Mouse (Mus musculus): Measurements from ENCODE around the gene Itga7. TPM values are rescaled to one million over a fixed set of nuclear protein-coding genes. Genes with fewer than 3 reads are reported as not detected.
"Not testable (repeated sequence)": the region's sequence is repeated elsewhere in the genome, so short reads cannot be mapped to it uniquely, and the experiment has no call there.

The Itga7 gene
- polyA plus RNA-seq, 1 experiment from 2014 or later: 3.3 TPM

DNA sequence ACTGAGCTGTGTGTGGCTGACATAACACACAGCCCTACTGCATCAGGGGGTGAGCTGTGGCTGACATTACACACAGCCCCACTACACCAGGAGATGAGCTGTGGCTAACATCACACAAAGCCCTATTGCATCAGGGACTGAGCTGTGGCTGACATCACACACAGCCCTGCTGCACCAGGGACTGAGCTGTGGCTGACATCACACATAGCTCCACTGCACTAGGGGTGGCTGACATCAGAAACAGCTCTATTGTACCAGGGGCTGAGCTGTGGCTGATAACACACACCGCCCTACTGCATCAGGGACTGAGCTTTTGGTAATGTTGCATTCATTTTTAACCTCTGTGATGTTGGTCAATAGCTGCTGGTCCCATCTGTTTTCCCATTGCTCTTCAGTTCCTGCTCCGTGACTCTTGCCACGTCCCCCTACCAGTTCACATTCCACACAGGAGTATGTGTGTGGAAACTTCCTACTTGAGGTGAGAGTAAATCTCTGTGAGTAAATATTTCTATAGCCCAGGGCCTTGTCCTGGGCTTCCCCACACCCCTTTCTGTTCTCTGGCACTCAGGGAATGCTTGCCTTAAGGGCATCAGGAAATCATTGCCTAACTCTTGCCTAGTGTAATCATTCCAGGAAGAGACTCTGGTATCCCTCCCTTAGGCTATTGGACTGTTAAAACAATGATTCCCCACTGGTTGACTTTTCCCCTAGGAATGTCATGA, 47.2 kb downstream of the Itga7 start:
- no peak overlapping the region for H3K9ac ChIP-seq (replicated peaks; ENCODE audit: low read depth, low read length)
- H3K27ac ChIP-seq (ENCODE audit: low read depth, low read length): no peak overlapping the region
- no peaks in the 10 kb centered on the region for H3K9me3 ChIP-seq (ENCODE audit: control insufficient read depth, low read length)
- 76% methylated on average over 3 of the region's 3 CpGs for WGBS
- no peaks in the 10 kb centered on the region for H3K27me3 ChIP-seq (ENCODE audit: control insufficient read depth, insufficient read depth, low read length)
- ATAC-seq (ENCODE audit: low read depth): no peak
- no peaks in the 10 kb centered on the region for H3K4me1 ChIP-seq (ENCODE audit: control insufficient read depth, insufficient read depth, low read length)
- H3K4me2 ChIP-seq (ENCODE audit: low read depth, low read length): no peak overlapping the region
- no peak overlapping the region for H3K4me3 ChIP-seq (ENCODE audit: low read depth, low read length)
- no peaks in the 10 kb centered on the region for H3K36me3 ChIP-seq (ENCODE audit: control insufficient read depth, insufficient read depth, low read length)

DNA sequence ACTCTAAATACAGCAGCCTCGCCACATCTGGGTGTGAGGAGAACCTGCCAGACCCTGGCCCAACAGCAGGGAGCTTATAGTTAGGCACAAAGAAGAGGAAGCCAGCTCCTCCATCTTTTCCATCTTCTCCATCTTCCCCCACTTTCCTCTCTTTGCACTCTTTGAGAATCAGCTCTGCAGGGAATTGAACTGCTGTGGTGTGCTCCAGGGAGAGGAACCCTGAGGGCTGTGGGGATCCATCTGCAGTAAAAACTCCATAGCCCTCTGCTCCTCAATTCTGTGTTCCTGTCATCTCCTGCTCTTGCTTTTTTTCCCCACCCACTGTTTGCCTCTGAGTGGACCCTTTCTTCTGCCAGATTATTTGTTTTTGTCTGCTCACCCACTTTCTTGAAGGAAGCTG, 55.5 kb downstream of the Itga7 start, which contains the start of gene Olfr9:
Gene Olfr9 (plus strand): TSS at position 301 of the 400 bp plus-strand sequence.
- ATAC-seq (ENCODE audit: low read depth); H3K36me3 ChIP-seq (ENCODE audit: control insufficient read depth, insufficient read depth, low read length): not testable (repeated sequence)
- 77% methylated on average over 1 of the region's 1 CpGs for WGBS

DNA sequence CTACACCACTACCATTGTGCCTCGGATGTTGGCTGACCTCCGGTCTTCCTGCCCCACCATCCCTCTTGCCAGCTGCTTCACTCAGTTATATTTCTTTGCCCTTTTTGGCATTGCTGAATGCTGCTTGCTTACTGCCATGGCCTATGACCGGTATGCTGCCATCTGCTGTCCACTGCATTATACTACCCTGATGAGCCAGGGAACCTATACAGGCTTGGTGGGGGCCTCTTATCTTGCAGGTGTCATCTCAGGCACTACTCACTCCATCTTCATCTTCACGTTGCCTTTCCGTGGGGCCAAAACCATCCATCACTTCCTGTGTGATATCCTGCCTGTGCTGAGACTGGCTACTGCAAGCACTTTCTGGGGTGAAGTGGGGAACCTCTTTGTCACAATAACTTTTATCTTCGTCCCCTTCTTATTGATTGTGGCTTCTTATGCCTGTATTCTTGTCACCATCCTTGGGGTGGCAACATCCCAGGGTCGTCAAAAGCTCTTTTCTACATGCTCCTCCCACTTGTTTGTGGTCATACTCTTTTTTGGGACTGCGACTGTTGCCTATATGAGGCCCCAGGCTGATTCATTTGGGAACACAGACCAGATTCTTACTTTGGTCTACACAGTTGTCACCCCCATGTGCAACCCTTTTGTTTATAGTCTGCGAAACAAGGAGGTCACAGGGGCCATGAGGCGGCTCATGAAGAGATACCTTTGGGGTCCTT, 56.7 kb downstream of the Itga7 start:
- H3K4me3 ChIP-seq (ENCODE audit: low read depth, low read length); H3K27ac ChIP-seq (ENCODE audit: low read depth, low read length); H3K4me2 ChIP-seq (ENCODE audit: low read depth, low read length); H3K9me3 ChIP-seq (ENCODE audit: control insufficient read depth, low read length); H3K9ac ChIP-seq (replicated peaks; ENCODE audit: low read depth, low read length); ATAC-seq (ENCODE audit: low read depth); H3K27me3 ChIP-seq (ENCODE audit: control insufficient read depth, insufficient read depth, low read length); H3K36me3 ChIP-seq (ENCODE audit: control insufficient read depth, insufficient read depth, low read length); H3K4me1 ChIP-seq (ENCODE audit: control insufficient read depth, insufficient read depth, low read length): not testable (repeated sequence)
- WGBS: 63% methylated on average over 7 of the region's 10 CpGs

More for the DNA sequence above, 55.5 kb downstream of the Itga7 start, which contains the start of gene Olfr9:
- not testable (repeated sequence) for H3K27me3 ChIP-seq (ENCODE audit: control insufficient read depth, insufficient read depth, low read length); H3K9me3 ChIP-seq (ENCODE audit: control insufficient read depth, low read length); H3K4me3 ChIP-seq (ENCODE audit: low read depth, low read length); H3K27ac ChIP-seq (ENCODE audit: low read depth, low read length); H3K4me2 ChIP-seq (ENCODE audit: low read depth, low read length); H3K9ac ChIP-seq (replicated peaks; ENCODE audit: low read depth, low read length); H3K4me1 ChIP-seq (ENCODE audit: control insufficient read depth, insufficient read depth, low read length)

DNA sequence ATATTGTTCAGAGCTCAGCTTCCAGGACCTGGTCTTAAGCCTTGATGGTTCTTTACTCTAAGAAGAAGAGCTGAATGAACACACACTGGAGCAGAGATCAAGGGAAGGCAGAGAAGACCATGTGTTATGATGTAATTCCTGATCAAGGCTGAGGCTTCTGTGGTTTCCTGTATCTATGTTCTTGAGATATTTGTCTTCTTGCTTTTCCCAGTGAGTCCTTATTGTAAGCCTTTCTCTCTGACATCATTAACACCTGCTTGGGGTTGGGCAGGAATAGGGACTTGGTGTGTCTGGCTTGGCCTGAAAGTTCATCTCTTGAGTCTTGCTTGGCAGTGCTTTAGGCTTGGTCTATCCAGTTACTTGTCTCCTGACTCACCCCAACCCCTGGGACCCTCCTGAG, 57.4 kb downstream of the Itga7 start:
- H3K4me3 ChIP-seq (ENCODE audit: low read depth, low read length): no peak overlapping the region
- H3K4me2 ChIP-seq (ENCODE audit: low read depth, low read length): no peak overlapping the region
- H3K9me3 ChIP-seq (ENCODE audit: control insufficient read depth, low read length): no peaks in the 10 kb centered on the region
- no peaks in the 10 kb centered on the region for H3K4me1 ChIP-seq (ENCODE audit: control insufficient read depth, insufficient read depth, low read length)
- no peaks in the 10 kb centered on the region for H3K27me3 ChIP-seq (ENCODE audit: control insufficient read depth, insufficient read depth, low read length)
- H3K36me3 ChIP-seq (ENCODE audit: control insufficient read depth, insufficient read depth, low read length): no peaks in the 10 kb centered on the region
- no peak overlapping the region for H3K9ac ChIP-seq (replicated peaks; ENCODE audit: low read depth, low read length)
- no peak overlapping the region for H3K27ac ChIP-seq (ENCODE audit: low read depth, low read length)
- ATAC-seq (ENCODE audit: low read depth): no peak

- Histone ChIP-seq H3K4me3 (ENCODE audit: low read depth, low read length) (no peak overlapping the region), H3K4me2 (ENCODE audit: low read depth, low read length) (no peak overlapping the region), H3K9ac (replicated peaks; ENCODE audit: low read depth, low read length) (no peak overlapping the region), H3K27ac (ENCODE audit: low read depth, low read length) (no peak overlapping the region), H3K27me3 (ENCODE audit: control insufficient read depth, insufficient read depth, low read length) (no peaks in the 10 kb centered on the region), H3K9me3 (ENCODE audit: control insufficient read depth, low read length) (no peaks in the 10 kb centered on the region), H3K4me1 (ENCODE audit: control insufficient read depth, insufficient read depth, low read length) (no peaks in the 10 kb centered on the region), H3K36me3 (ENCODE audit: control insufficient read depth, insufficient read depth, low read length) (no peaks in the 10 kb centered on the region)
- no peak for ATAC-seq (ENCODE audit: low read depth)
- 87% methylated on average over 1 of the region's 1 CpGs for WGBS
Observed at GRCm38 (mm10) chr10:128995796-128996195, 62.2 kb downstream of the Itga7 start.

DNA sequence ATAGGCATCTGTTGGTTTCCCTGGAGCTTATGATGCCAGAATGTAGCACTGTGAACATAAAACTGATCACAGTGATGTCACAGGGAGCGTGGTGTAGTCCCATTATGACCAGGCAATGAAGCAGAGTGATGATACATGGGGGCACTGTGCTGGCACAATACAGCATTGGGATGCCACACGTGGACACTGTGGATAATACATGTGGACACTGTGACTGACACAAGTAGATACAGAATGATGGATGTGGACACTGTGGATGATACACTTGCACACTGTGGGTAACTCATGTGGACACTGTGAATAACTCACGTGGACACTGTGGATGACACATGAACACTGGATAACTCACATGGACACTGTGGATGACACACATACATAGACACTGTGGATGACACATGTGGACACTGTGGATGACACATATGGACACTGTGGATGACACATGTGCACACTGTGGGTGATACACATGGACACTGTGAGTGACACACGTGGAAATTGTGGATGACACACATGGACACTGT, 63.0 kb downstream of the Itga7 start:
- Histone ChIP-seq H3K4me3 (ENCODE audit: low read depth, low read length) (no peak overlapping the region), H3K27ac (ENCODE audit: low read depth, low read length) (no peak overlapping the region)
- ATAC-seq (ENCODE audit: low read depth): no peak

DNA sequence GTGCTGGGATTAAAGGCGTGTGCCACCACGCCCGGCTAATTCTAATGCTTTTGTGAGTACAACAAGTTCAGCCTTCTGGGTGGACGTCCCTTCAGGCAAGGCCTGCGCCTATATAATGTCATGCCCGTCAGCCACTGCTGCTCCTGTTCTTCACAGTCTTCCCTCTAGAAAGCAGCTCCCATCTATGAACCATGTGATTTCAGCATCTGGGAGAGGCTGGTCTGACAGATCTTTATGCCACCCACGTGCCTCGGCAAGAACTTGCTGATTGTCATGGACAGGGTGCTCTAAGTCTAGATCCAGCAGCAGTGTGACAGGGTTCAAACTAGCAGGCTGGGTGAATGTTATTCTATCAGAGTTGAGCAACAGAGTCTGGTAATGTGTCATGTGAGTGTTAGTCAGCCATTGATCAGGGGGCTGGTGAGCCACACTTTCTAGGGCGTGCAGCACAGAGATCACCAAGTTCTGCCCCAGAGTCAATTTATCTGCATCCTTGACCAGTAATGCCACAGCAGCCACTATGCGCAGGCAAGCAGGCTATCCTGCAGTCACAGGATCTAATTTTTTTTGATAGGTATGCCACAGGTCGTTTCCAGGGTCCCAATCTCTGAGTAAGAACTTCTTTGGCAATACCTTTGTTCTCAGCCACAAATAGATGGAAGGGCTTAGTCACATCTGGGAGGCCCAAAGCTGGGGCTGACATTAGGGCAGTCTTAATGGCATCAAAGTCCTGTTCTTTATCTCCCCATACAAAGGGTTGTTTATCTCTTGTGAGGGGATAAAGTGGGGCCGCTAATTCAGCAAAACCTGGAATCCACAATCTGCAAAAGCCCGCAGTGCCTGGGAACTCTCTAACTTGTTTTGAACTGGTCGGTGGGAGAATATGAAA, 70.7 kb downstream of the Itga7 start:
- no peaks in the 10 kb centered on the region for H3K4me1 ChIP-seq (ENCODE audit: control insufficient read depth, insufficient read depth, low read length)
- no peaks in the 10 kb centered on the region for H3K36me3 ChIP-seq (ENCODE audit: control insufficient read depth, insufficient read depth, low read length)
- H3K4me2 ChIP-seq (ENCODE audit: low read depth, low read length): no peak overlapping the region
- H3K27ac ChIP-seq (ENCODE audit: low read depth, low read length): no peak overlapping the region
- no peaks in the 10 kb centered on the region for H3K9me3 ChIP-seq (ENCODE audit: control insufficient read depth, low read length)
- 86% methylated on average over 14 of the region's 14 CpGs for WGBS
- H3K4me3 ChIP-seq (ENCODE audit: low read depth, low read length): no peak overlapping the region
- ATAC-seq (ENCODE audit: low read depth): no peak
- H3K27me3 ChIP-seq (ENCODE audit: control insufficient read depth, insufficient read depth, low read length): no peaks in the 10 kb centered on the region
- no peak overlapping the region for H3K9ac ChIP-seq (replicated peaks; ENCODE audit: low read depth, low read length)

More for the DNA sequence above, 63.0 kb downstream of the Itga7 start:
- WGBS: 75% methylated on average over 4 of the region's 4 CpGs
- no peaks in the 10 kb centered on the region for H3K9me3 ChIP-seq (ENCODE audit: control insufficient read depth, low read length)
- no peak overlapping the region for H3K9ac ChIP-seq (replicated peaks; ENCODE audit: low read depth, low read length)
- H3K4me1 ChIP-seq (ENCODE audit: control insufficient read depth, insufficient read depth, low read length): no peaks in the 10 kb centered on the region
- H3K27me3 ChIP-seq (ENCODE audit: control insufficient read depth, insufficient read depth, low read length): no peaks in the 10 kb centered on the region
- H3K36me3 ChIP-seq (ENCODE audit: control insufficient read depth, insufficient read depth, low read length): no peaks in the 10 kb centered on the region
- H3K4me2 ChIP-seq (ENCODE audit: low read depth, low read length): no peak overlapping the region

Data from neural tube, embryonic 14.5 days (tissue).